Mouse (Mus musculus): Measurements from ENCODE around the gene Pym1.

DNA sequence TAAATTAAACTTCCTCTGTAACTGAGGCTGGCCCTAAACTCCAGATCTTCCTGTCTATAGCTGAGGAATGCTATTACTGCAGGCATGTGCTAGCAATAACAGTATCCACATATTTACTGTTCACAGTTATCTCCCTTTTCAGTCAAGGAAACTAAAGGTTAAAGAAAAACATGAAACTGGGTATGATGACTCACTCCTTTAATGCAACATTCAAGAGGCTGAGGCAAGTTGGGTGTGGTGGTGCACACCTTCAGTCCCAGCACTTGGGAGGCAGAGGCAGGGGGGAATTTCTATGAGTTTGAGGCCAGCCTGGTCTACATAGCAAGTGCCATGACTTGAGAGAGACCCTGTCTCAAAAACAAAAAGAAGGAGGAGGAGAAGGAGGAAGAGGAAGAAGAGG, 15.7 kb upstream of the Pym1 start:
- TF ChIP-seq POLR2A (IDR thresholded peaks at IDR 0.05; ENCODE audit: low read depth, low read length): no peak
- no peak for TF ChIP-seq EP300 (IDR thresholded peaks at IDR 0.05; ENCODE audit: low read length)
- no peak for TF ChIP-seq CTCF (conservative IDR thresholded peaks at IDR 0.05 in 1 of 2, IDR thresholded peaks at IDR 0.05 in 1 of 2; ENCODE audit: low read depth in 2 of 2, low read length in 2 of 2)
- TF ChIP-seq ZNF384 (IDR thresholded peaks at IDR 0.05; ENCODE audit: low read depth, low read length): no peak
- TF ChIP-seq BHLHE40 (IDR thresholded peaks at IDR 0.05; ENCODE audit: low read depth, low read length): no peak
- TF ChIP-seq CHD2 (IDR thresholded peaks at IDR 0.05; ENCODE audit: low read length): no peak
- no peak for TF ChIP-seq POLR2AphosphoS2 (IDR thresholded peaks at IDR 0.05; ENCODE audit: low read depth, low read length)
- no peak for TF ChIP-seq GABPA (IDR thresholded peaks at IDR 0.05; ENCODE audit: insufficient replicate concordance, low read depth, low read length)
- TF ChIP-seq MAFK (IDR thresholded peaks at IDR 0.05; ENCODE audit: insufficient replicate concordance, low read length): no peak
